Mouse (Mus musculus): Measurements from ENCODE around the gene Mest.

- TF ChIP-seq CTCF (IDR thresholded peaks at IDR 0.05; ENCODE audit: borderline replicate concordance, insufficient read depth, low read depth, low read length): peak; percentile 61
- TF ChIP-seq POLR2A (IDR thresholded peaks at IDR 0.05; ENCODE audit: borderline replicate concordance, insufficient read depth, low read length): 0 out of 2 replicates have a peak, but pooled peaks have one; percentile 19
These were observed 13.7 kb downstream of the Mest start for GRCm38 (mm10) chr6:30736864-30737547.

Measured in cerebellum, adult 2 months (tissue).